Mouse (Mus musculus): ENCODE data around the gene Rbm24.

The Rbm24 gene

GRCm38 (mm10) chr13:46438960-46439359 is 20.7 kb downstream of the Rbm24 start:
- DNase-seq (ENCODE audit: low spot score) = no peak

GRCm38 (mm10) chr13:46444021-46444420 is 25.8 kb downstream of the Rbm24 start:
- DNase-seq (ENCODE audit: low spot score) = no peak

GRCm38 (mm10) chr13:46446062-46446461 is 27.8 kb downstream of the Rbm24 start:
- DNase-seq (ENCODE audit: low spot score) = no peak

GRCm38 (mm10) chr13:46448276-46448675 is 30.0 kb downstream of the Rbm24 start:
- no peak for DNase-seq (ENCODE audit: low spot score)

GRCm38 (mm10) chr13:46449955-46450354 is 31.7 kb downstream of the Rbm24 start:
- no peak for DNase-seq (ENCODE audit: low spot score)

GRCm38 (mm10) chr13:46450623-46451022 is 32.4 kb downstream of the Rbm24 start:
- DNase-seq (ENCODE audit: low spot score) = peak; percentile 47

- peak; percentile 16 for DNase-seq (ENCODE audit: low spot score)
Observed at GRCm38 (mm10) chr13:46451548-46451947, 33.3 kb downstream of the Rbm24 start.

- DNase-seq (ENCODE audit: low spot score) = no peak
Observed at GRCm38 (mm10) chr13:46459546-46459945, 41.3 kb downstream of the Rbm24 start.

GRCm38 (mm10) chr13:46462280-46462679 is 44.0 kb downstream of the Rbm24 start:
- DNase-seq (ENCODE audit: low spot score) = no peak

GRCm38 (mm10) chr13:46463764-46464163 is 45.5 kb downstream of the Rbm24 start:
- DNase-seq (ENCODE audit: low spot score) = no peak

GRCm38 (mm10) chr13:46468251-46468650 is 50.0 kb downstream of the Rbm24 start:
- no peak for DNase-seq (ENCODE audit: low spot score)

GRCm38 (mm10) chr13:46469536-46469935 is 51.3 kb downstream of the Rbm24 start:
- DNase-seq (ENCODE audit: low spot score) = no peak
